Mouse (Mus musculus) midbrain, embryonic 11.5 days (tissue): ENCODE results near the gene Tpst1. TPM values are rescaled to one million over a fixed set of nuclear protein-coding genes. Genes with fewer than 3 reads are reported as not detected.
A peak's percentile ranks its signal among the peaks of the same experiment; 100 is the strongest.

Experiments
- ATAC-seq: fragments of 200-750 bp; cut with Nextera tagmentation; 2 replicates; pipeline ENCODE4 v1.8.0; 2017; ENCODE audit warnings: moderate TSS enrichment, moderate library complexity; ENCODE audit not compliant: low FRiP score
- DNase-seq: peaks from one replicate; pipeline ENCODE4 v3.0.0; 2015; ENCODE audit warnings: low spot score; ENCODE audit errors: missing footprints
- H3K27ac ChIP-seq: fragments of 300-500 bp; sonication (generic); 2 replicates; pipeline ENCODE4 v1.5.1; 2014; ENCODE audit warnings: low read depth, low read length
- H3K27me3 ChIP-seq: fragments of 300-500 bp; sonication (generic); 2 replicates; pipeline ENCODE4 v1.6.1; 2014; ENCODE audit warnings: mild to moderate bottlenecking, low read length, moderate library complexity, mixed read lengths; ENCODE audit not compliant: control insufficient read depth, insufficient read depth
- H3K36me3 ChIP-seq: fragments of 300-500 bp; sonication (generic); 2 replicates; pipeline ENCODE4 v1.6.1; 2014; ENCODE audit warnings: mild to moderate bottlenecking, low read length, moderate library complexity, mixed read lengths; ENCODE audit not compliant: control insufficient read depth, insufficient read depth
- H3K4me1 ChIP-seq: fragments of 300-500 bp; sonication (generic); 2 replicates; pipeline ENCODE4 v1.6.1; 2014; ENCODE audit warnings: low read length; ENCODE audit not compliant: control insufficient read depth, insufficient read depth
- H3K4me2 ChIP-seq: fragments of 300-500 bp; sonication (generic); 2 replicates; pipeline ENCODE4 v1.6.1; 2014; ENCODE audit warnings: mild to moderate bottlenecking, moderate library complexity
- H3K4me3 ChIP-seq: fragments of 300-500 bp; sonication (generic); 2 replicates; pipeline ENCODE4 v1.5.1; 2014; ENCODE audit warnings: low read depth, low read length
- H3K9ac ChIP-seq: fragments of 300-500 bp; sonication (generic); 2 replicates; pipeline ENCODE4 v1.6.1; 2014; ENCODE audit warnings: low read length
- H3K9me3 ChIP-seq: fragments of 300-500 bp; sonication (generic); 2 replicates; pipeline ENCODE4 v1.6.1; 2016; ENCODE audit warnings: low read length; ENCODE audit not compliant: control insufficient read depth
- WGBS: fragments of 180-500 bp; shearing (Covaris S2); extraction: QIAGEN DNeasy Blood & Tissue Kit; methylation state at CpG from one replicate; pipeline ENCODE4 v1.1.7; 2014; 5-methylcytosine and 5-hydroxymethylcytosine counted together
- polyA plus RNA-seq: library from polyadenylated mRNA; unstranded; fragments of >200 nt; fragmentation: Nextera tagmentation; extraction: Ambion mirVana; gene quantifications from 2 replicates; pipeline ENCODE4 v1.2.1, GENCODE M21; 2014

Gene Tpst1
- polyA plus RNA-seq, 1 experiment from 2014 or later = 64.7 TPM

DNA sequence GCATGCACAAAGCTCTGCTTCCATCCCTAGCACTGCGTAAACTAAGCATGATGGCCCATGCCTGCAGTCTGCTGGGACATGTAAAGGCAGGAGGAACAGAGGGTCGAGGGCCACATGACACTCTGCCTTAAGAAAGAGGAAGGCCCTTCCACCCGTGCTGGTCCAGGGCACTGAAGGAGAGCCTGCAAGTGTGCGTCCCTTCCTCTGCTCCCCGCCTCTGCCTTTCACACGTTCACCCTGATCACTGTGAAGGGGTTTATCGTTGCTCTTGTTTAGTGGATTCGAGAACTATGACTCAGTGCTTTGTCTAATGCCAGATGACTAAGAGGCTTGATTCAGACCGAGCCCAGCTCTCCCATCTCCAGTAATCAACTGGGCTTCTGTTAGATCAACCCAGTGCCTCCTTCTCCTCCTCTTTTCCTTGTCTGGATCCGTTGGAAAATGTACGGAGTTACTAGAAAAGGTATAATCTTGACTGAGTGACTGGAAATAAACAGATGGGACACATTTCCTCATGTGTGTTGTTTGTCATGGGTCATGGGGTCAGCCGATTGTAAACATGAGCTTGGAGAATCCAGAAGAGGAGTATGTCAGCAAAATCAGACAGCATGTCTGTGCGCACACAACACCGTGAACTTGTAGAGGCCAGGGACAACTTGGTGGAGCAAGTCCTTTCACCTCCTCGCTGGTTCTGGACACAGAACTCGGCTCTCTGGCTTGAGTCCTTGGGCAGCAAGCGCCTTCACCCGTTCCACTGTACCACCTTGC is 16.7 kb downstream of the Tpst1 start:
- WGBS = 90% methylated on average over 18 of the region's 18 CpGs
- no peak overlapping the region for H3K27ac ChIP-seq
- no peaks in the 10 kb centered on the region for H3K9me3 ChIP-seq
- no peak overlapping the region for H3K9ac ChIP-seq
- H3K4me2 ChIP-seq = no peak overlapping the region
- H3K4me1 ChIP-seq = no peaks in the 10 kb centered on the region
- no peak for ATAC-seq
- no peak for DNase-seq
- H3K27me3 ChIP-seq = no peaks in the 10 kb centered on the region
- no peaks in the 10 kb centered on the region for H3K36me3 ChIP-seq
- no peak overlapping the region for H3K4me3 ChIP-seq

GRCm38 (mm10) chr5:130096754-130097153 is 23.6 kb downstream of the Tpst1 start:
- WGBS = 57% methylated on average over 12 of the region's 12 CpGs
- no peak overlapping the region for H3K4me3 ChIP-seq

DNA sequence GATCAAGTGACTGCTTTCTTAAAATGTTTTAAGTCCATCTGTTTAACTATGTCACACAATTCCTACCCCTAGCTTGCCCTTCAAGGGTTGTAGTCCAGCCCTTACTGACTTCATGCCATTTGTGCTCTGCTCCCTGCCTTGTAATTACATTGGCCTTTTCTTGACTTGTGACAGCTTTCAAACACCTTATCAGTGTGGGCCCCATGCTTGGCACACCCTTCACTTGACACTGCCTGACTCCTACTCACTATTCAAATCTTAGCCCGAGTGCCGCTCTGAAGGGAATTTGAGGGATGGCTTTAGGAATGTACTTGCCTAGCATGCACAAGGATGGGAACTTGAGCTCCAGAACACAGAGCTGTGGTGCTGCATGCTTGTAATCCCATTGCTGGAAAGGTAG is 24.7 kb downstream of the Tpst1 start:
- DNase-seq (no peak), ATAC-seq (no peak)
- H3K9ac ChIP-seq = no peak overlapping the region
- no peaks in the 10 kb centered on the region for H3K9me3 ChIP-seq
- WGBS = 87% methylated on average over 2 of the region's 2 CpGs
- no peak overlapping the region for H3K4me2 ChIP-seq
- H3K4me1 ChIP-seq = no peaks in the 10 kb centered on the region
- H3K36me3 ChIP-seq = peaks cover 6% of the 10 kb centered on the region
- no peak overlapping the region for H3K4me3 ChIP-seq
- H3K27me3 ChIP-seq = no peaks in the 10 kb centered on the region
- no peak overlapping the region for H3K27ac ChIP-seq

More at GRCm38 (mm10) chr5:130096754-130097153, 23.6 kb downstream of the Tpst1 start:
- Histone ChIP-seq H3K27ac (no peak overlapping the region), H3K36me3 (peaks cover 2% of the 10 kb centered on the region), H3K9ac (no peak overlapping the region), H3K4me1 (no peaks in the 10 kb centered on the region), H3K27me3 (no peaks in the 10 kb centered on the region), H3K4me2 (no peak overlapping the region), H3K9me3 (no peaks in the 10 kb centered on the region)
- DNase-seq = no peak
- peak; percentile 70; the same call in 1 of the 2 replicates for ATAC-seq

GRCm38 (mm10) chr5:130101724-130102123 is 28.6 kb downstream of the Tpst1 start:
- no peak for DNase-seq
- ATAC-seq = no peak
- Histone ChIP-seq H3K27ac (no peak overlapping the region), H3K9ac (no peak overlapping the region), H3K36me3 (peaks cover 6% of the 10 kb centered on the region), H3K4me1 (no peaks in the 10 kb centered on the region), H3K9me3 (no peaks in the 10 kb centered on the region), H3K4me3 (no peak overlapping the region), H3K27me3 (no peaks in the 10 kb centered on the region), H3K4me2 (no peak overlapping the region)
- 94% methylated on average over 17 of the region's 17 CpGs for WGBS

GRCm38 (mm10) chr5:130109348-130109747 is 36.2 kb downstream of the Tpst1 start:
- DNase-seq (no peak), ATAC-seq (no peak)
- Histone ChIP-seq H3K9ac (no peak overlapping the region), H3K4me3 (no peak overlapping the region), H3K36me3 (no peaks in the 10 kb centered on the region), H3K4me2 (no peak overlapping the region), H3K27me3 (no peaks in the 10 kb centered on the region), H3K9me3 (no peaks in the 10 kb centered on the region), H3K27ac (no peak overlapping the region), H3K4me1 (no peaks in the 10 kb centered on the region)
- WGBS = 97% methylated on average over 3 of the region's 3 CpGs

- WGBS = 86% methylated on average over 12 of the region's 12 CpGs
- DNase-seq (no peak), ATAC-seq (no peak)
- Histone ChIP-seq H3K9ac (no peak overlapping the region), H3K36me3 (no peaks in the 10 kb centered on the region), H3K27ac (no peak overlapping the region), H3K9me3 (no peaks in the 10 kb centered on the region), H3K4me3 (no peak overlapping the region), H3K27me3 (no peaks in the 10 kb centered on the region), H3K4me2 (no peak overlapping the region), H3K4me1 (no peaks in the 10 kb centered on the region)
Observed at GRCm38 (mm10) chr5:130110632-130111464, 37.7 kb downstream of the Tpst1 start.

DNA sequence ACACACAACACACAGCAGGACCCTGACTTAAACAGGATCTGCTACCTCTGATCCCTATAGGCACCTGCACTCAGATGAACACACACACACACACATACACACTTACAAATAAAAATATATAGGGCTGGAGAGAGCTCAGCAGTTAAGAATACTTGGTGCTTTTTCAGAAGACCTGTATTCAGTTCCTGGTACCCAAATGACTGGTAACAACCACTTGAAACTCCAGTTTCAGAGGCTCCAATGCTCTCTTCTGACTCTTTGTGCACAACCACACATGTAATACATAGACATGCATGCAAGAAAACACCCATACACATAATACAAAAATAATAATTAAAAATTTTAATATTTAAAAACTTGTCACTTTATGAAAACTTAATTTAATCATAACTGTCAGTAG is 39.5 kb downstream of the Tpst1 start:
- DNase-seq (no peak), ATAC-seq (no peak)
- Histone ChIP-seq H3K4me3 (no peak overlapping the region), H3K9ac (no peak overlapping the region), H3K9me3 (no peaks in the 10 kb centered on the region), H3K4me2 (no peak overlapping the region), H3K27me3 (no peaks in the 10 kb centered on the region), H3K36me3 (no peaks in the 10 kb centered on the region), H3K4me1 (no peaks in the 10 kb centered on the region), H3K27ac (no peak overlapping the region)

DNA sequence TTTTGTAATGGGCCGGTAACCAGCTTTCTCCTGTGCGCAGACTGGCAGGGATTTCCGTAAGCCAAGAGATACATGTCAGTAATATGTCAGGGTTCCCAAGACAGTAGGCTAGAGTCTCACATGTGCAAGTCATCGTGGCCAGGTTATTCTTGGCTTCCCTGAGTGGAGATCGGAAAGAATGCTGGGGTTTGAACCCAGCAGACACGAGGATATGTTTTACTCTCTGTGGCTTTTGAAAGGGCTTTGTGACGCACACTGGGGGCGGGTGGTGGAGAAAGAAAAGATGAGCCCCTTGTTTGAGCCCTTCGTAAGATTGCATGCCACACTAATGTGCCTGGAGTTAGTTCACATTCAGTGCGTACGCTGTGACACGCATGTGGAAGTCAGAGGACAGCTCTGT is 43.0 kb downstream of the Tpst1 start:
- ATAC-seq (no peak), DNase-seq (no peak)
- Histone ChIP-seq H3K4me1 (no peaks in the 10 kb centered on the region), H3K27me3 (no peaks in the 10 kb centered on the region), H3K9me3 (no peaks in the 10 kb centered on the region), H3K4me3 (no peak overlapping the region), H3K4me2 (no peak overlapping the region), H3K36me3 (no peaks in the 10 kb centered on the region), H3K9ac (no peak overlapping the region), H3K27ac (no peak overlapping the region)
- WGBS = 90% methylated on average over 12 of the region's 12 CpGs

- ATAC-seq (no peak), DNase-seq (no peak)
- Histone ChIP-seq H3K9ac (no peak overlapping the region), H3K9me3 (no peaks in the 10 kb centered on the region), H3K4me1 (no peaks in the 10 kb centered on the region), H3K27me3 (no peaks in the 10 kb centered on the region), H3K36me3 (no peaks in the 10 kb centered on the region), H3K4me3 (no peak overlapping the region), H3K4me2 (no peak overlapping the region), H3K27ac (no peak overlapping the region)
- WGBS = 92% methylated on average over 7 of the region's 7 CpGs
Observed at GRCm38 (mm10) chr5:130116857-130117256, 43.7 kb downstream of the Tpst1 start.
